Mouse (Mus musculus) embryonic stem cell, embryonic (primary cell): ENCODE results near the gene Rpl36-ps4.

Source experiments
- CTCF ChIA-PET, 4 experiments: fragments of 300-600 bp in 2 of 4; fragments of 350-600 bp in 2 of 4; sonication (Branson Sonifier 250); formaldehyde crosslinking; loops; one replicate each; lab custom pipeline; 2022; ENCODE audit warnings: inconsistent platforms in 2 of 4; lab: Charles Lee
- POLR2A ChIA-PET, 4 experiments: fragments of 300-600 bp in 2 of 4; fragments of 350-600 bp in 2 of 4; sonication (Branson Sonifier 250); formaldehyde crosslinking; loops; one replicate each; lab custom pipeline; 2022; ENCODE audit warnings: antibody characterized with exemption in 4 of 4, inconsistent platforms in 1 of 4; lab: Charles Lee

The Rpl36-ps4 gene

GRCm38 (mm10) chr17:87920677-87921076, at the start of gene Rpl36-ps4:
Rpl36-ps4 (plus strand) TSS chr17:87920977.
- ChIA-PET CTCF (interaction anchor here in 1 of 4 experiments (1.1 kb wide), 1 partner anchor 28 kb away, joined by 4 read pairs; no protein-coding TSS in a partner anchor), POLR2A (interaction anchor here in 3 of 4 experiments (0.6 to 1.3 kb wide), 6 partner anchors 12 to 392 kb away, joined by 3 to 5 read pairs (median 3); no protein-coding TSS in a partner anchor)

- POLR2A ChIA-PET = interaction anchor here in 1 of 4 experiments (0.7 to 2.1 kb wide), 3 partner anchors 11 to 232 kb away, joined by 3 to 4 read pairs (median 3); no protein-coding TSS in a partner anchor
These were observed 49.2 kb upstream of the Rpl36-ps4 start for GRCm38 (mm10) chr17:87871461-87872126.

GRCm38 (mm10) chr17:87872286-87872685, 48.5 kb upstream of the Rpl36-ps4 start:
- CTCF ChIA-PET = no interaction called here
- POLR2A ChIA-PET = interaction anchor here in 1 of 4 experiments (2.1 kb wide), 1 partner anchor 101 kb away, joined by 4 read pairs; no protein-coding TSS in a partner anchor

More at GRCm38 (mm10) chr17:87871461-87872126, 49.2 kb upstream of the Rpl36-ps4 start:
- CTCF ChIA-PET = no interaction called here

- CTCF ChIA-PET = interaction anchor here in 1 of 4 experiments (1.1 kb wide), 1 partner anchor 75 kb away, joined by 3 read pairs; no protein-coding TSS in a partner anchor
- POLR2A ChIA-PET = interaction anchor here in 1 of 4 experiments (5.9 kb wide), 1 partner anchor 99 kb away, joined by 51 read pairs; the partner anchor contains the start of gene Msh6
These were observed 47.3 kb upstream of the Rpl36-ps4 start for GRCm38 (mm10) chr17:87873456-87873855.

GRCm38 (mm10) chr17:87873943-87874342, 46.8 kb upstream of the Rpl36-ps4 start:
- ChIA-PET POLR2A (interaction anchor here in 1 of 4 experiments (5.9 kb wide), 1 partner anchor 98 kb away, joined by 51 read pairs; the partner anchor contains the start of gene Msh6), CTCF (interaction anchor here in 1 of 4 experiments (1.1 kb wide), 1 partner anchor 75 kb away, joined by 3 read pairs; no protein-coding TSS in a partner anchor)

GRCm38 (mm10) chr17:87875346-87875920, 45.3 kb upstream of the Rpl36-ps4 start:
- ChIA-PET POLR2A (interaction anchor here in 2 of 4 experiments (0.7 to 5.9 kb wide), 11 partner anchors 9 to 204 kb away, joined by 3 to 51 read pairs (median 3); partner anchors contain the start of genes Msh6 (in 2 of the 2), Kcnk12 (in 1 of the 2) and Msh2 (in 1 of the 2)), CTCF (interaction anchor here in 3 of 4 experiments (0.5 to 1.3 kb wide), 6 partner anchors 12 to 964 kb away, joined by 3 to 5 read pairs (median 4); partner anchors contain the start of gene Kcnk12 (in 1 of the 3))

- POLR2A ChIA-PET = interaction anchor here in 3 of 4 experiments (0.7 to 5.9 kb wide), 19 partner anchors 8 to 429 kb away, joined by 3 to 51 read pairs (median 3); partner anchors contain the start of genes Kcnk12 (in 2 of the 3), Msh6 (in 2 of the 3) and Msh2 (in 1 of the 3)
- CTCF ChIA-PET = interaction anchor here in 3 of 4 experiments (0.5 to 2.2 kb wide), 8 partner anchors 11 to 965 kb away, joined by 3 to 8 read pairs (median 4); partner anchors contain the start of gene Kcnk12 (in 1 of the 3)
These were observed 44.3 kb upstream of the Rpl36-ps4 start for GRCm38 (mm10) chr17:87876295-87877000.

- CTCF ChIA-PET = interaction anchor here (0.5 to 2.3 kb wide), 55 partner anchors 11 to 777 kb away, joined by 3 to 20 read pairs (median 4); partner anchors contain the start of genes Kcnk12 (in 3 of the 4), Mcfd2 (in 1 of the 4) and Msh6 (in 1 of the 4)
- POLR2A ChIA-PET = interaction anchor here (0.5 to 5.9 kb wide), 30 partner anchors 8 to 205 kb away, joined by 3 to 51 read pairs (median 4); partner anchors contain the start of genes Msh6 (in 3 of the 4), Kcnk12 (in 2 of the 4) and Msh2 (in 1 of the 4)
These were observed 43.3 kb upstream of the Rpl36-ps4 start for GRCm38 (mm10) chr17:87877207-87878073.

- CTCF ChIA-PET = interaction anchor here (0.6 to 2.3 kb wide), 31 partner anchors 9 to 378 kb away, joined by 3 to 20 read pairs (median 5); partner anchors contain the start of genes Kcnk12 (in 2 of the 4) and Msh6 (in 1 of the 4)
These were observed 42.0 kb upstream of the Rpl36-ps4 start for GRCm38 (mm10) chr17:87878556-87879483.

GRCm38 (mm10) chr17:87879484-87880225, 41.1 kb upstream of the Rpl36-ps4 start:
- POLR2A ChIA-PET = interaction anchor here in 2 of 4 experiments (1.1 to 2.3 kb wide), 4 partner anchors 13 to 112 kb away, joined by 3 to 24 read pairs (median 6); partner anchors contain the start of gene Msh6 (in 1 of the 2)
- CTCF ChIA-PET = interaction anchor here in 3 of 4 experiments (0.7 to 2.3 kb wide), 7 partner anchors 9 to 107 kb away, joined by 3 to 15 read pairs (median 4); partner anchors contain the start of genes Kcnk12 (in 1 of the 3) and Msh6 (in 1 of the 3)

More at GRCm38 (mm10) chr17:87878556-87879483, 42.0 kb upstream of the Rpl36-ps4 start:
- POLR2A ChIA-PET = interaction anchor here in 3 of 4 experiments (0.5 to 5.9 kb wide), 21 partner anchors 8 to 207 kb away, joined by 3 to 51 read pairs (median 4); partner anchors contain the start of genes Msh6 (in 3 of the 3), Kcnk12 (in 1 of the 3), Msh2 (in 1 of the 3) and Rpl36-ps4 (in 1 of the 3)

- ChIA-PET POLR2A (interaction anchor here in 2 of 4 experiments (0.6 to 1.7 kb wide), 8 partner anchors 11 to 269 kb away, joined by 3 to 7 read pairs (median 3); partner anchors contain the start of gene Msh6 (in 1 of the 2)), CTCF (interaction anchor here (0.5 to 2.8 kb wide), 9 partner anchors 17 to 203 kb away, joined by 3 to 15 read pairs (median 7); no protein-coding TSS in a partner anchor)
These were observed 38.2 kb upstream of the Rpl36-ps4 start for GRCm38 (mm10) chr17:87882594-87882993.

GRCm38 (mm10) chr17:87897175-87897574, 23.6 kb upstream of the Rpl36-ps4 start:
- POLR2A ChIA-PET = interaction anchor here in 1 of 4 experiments (1.5 kb wide), 1 partner anchor 77 kb away, joined by 6 read pairs; the partner anchor contains the start of gene Msh6
- CTCF ChIA-PET = interaction anchor here in 1 of 4 experiments (1.3 kb wide), 1 partner anchor 52 kb away, joined by 4 read pairs; no protein-coding TSS in a partner anchor

GRCm38 (mm10) chr17:87900677-87901076, 20.1 kb upstream of the Rpl36-ps4 start:
- POLR2A ChIA-PET = interaction anchor here in 1 of 4 experiments (0.7 to 1.5 kb wide), 2 partner anchors 15 to 75 kb away, joined by 3 to 4 read pairs; no protein-coding TSS in a partner anchor
- CTCF ChIA-PET = interaction anchor here in 2 of 4 experiments (0.6 to 1.7 kb wide), 2 partner anchors 18 to 674 kb away, joined by 3 to 4 read pairs; no protein-coding TSS in a partner anchor

- ChIA-PET CTCF (no interaction called here), POLR2A (interaction anchor here in 1 of 4 experiments (0.7 kb wide), 1 partner anchor 14 kb away, joined by 3 read pairs; no protein-coding TSS in a partner anchor)
These were observed 19.6 kb upstream of the Rpl36-ps4 start for GRCm38 (mm10) chr17:87901163-87901562.
